Mouse (Mus musculus): Measurements from ENCODE around the gene Pmp22. TPM values are rescaled to one million over a fixed set of nuclear protein-coding genes. Genes with fewer than 3 reads are reported as not detected.
A peak's percentile ranks its signal among the peaks of the same experiment; 100 is the strongest.

The Pmp22 gene
- polyA plus RNA-seq, 1 experiment from 2014 or later = 24.3 TPM

GRCm38 (mm10) chr11:63129840-63130239 lies 1.1 kb downstream of the Pmp22 start:
- Histone ChIP-seq H3K27me3 (replicated peaks) (peaks cover 64% of the 10 kb centered on the region), H3K4me3 (no peak overlapping the region), H3K9me3 (no peaks in the 10 kb centered on the region), H3K27ac (no peak overlapping the region), H3K36me3 (replicated peaks) (no peaks in the 10 kb centered on the region), H3K9ac (no peak overlapping the region), H3K4me1 (peaks cover 31% of the 10 kb centered on the region), H3K4me2 (no peak overlapping the region)
- no peak for ATAC-seq (replicated peaks)
- 63% methylated on average over 12 of the region's 12 CpGs for WGBS

- peaks cover 69% of the 10 kb centered on the region for H3K27me3 ChIP-seq (replicated peaks)
Observed at GRCm38 (mm10) chr11:63130497-63130896, 1.7 kb downstream of the Pmp22 start.

GRCm38 (mm10) chr11:63131001-63131692 lies 2.4 kb downstream of the Pmp22 start:
- 5% methylated on average over 33 of the region's 33 CpGs for WGBS
- Histone ChIP-seq H3K4me3 (peak overlapping the region; percentile 46), H3K36me3 (replicated peaks) (no peaks in the 10 kb centered on the region), H3K9me3 (no peaks in the 10 kb centered on the region), H3K9ac (no peak overlapping the region), H3K4me2 (peak overlapping the region; percentile 93), H3K4me1 (peaks cover 31% of the 10 kb centered on the region), H3K27me3 (replicated peaks) (peaks cover 69% of the 10 kb centered on the region), H3K27ac (no peak overlapping the region)
- ATAC-seq (replicated peaks) = no peak

More at GRCm38 (mm10) chr11:63130497-63130896, 1.7 kb downstream of the Pmp22 start:
- no peaks in the 10 kb centered on the region for H3K9me3 ChIP-seq
- H3K27ac ChIP-seq = no peak overlapping the region
- H3K4me2 ChIP-seq = no peak overlapping the region
- no peaks in the 10 kb centered on the region for H3K36me3 ChIP-seq (replicated peaks)
- 54% methylated on average over 8 of the region's 8 CpGs for WGBS
- peaks cover 31% of the 10 kb centered on the region for H3K4me1 ChIP-seq
- no peak overlapping the region for H3K9ac ChIP-seq
- H3K4me3 ChIP-seq = no peak overlapping the region
- no peak for ATAC-seq (replicated peaks)

GRCm38 (mm10) chr11:63131693-63132040 lies 2.9 kb downstream of the Pmp22 start:
- no peak for ATAC-seq (replicated peaks)
- Histone ChIP-seq H3K9ac (no peak overlapping the region), H3K4me2 (peak overlapping the region; percentile 93), H3K4me3 (peak overlapping the region; percentile 46), H3K4me1 (peaks cover 31% of the 10 kb centered on the region), H3K9me3 (no peaks in the 10 kb centered on the region), H3K27ac (no peak overlapping the region), H3K27me3 (replicated peaks) (peaks cover 69% of the 10 kb centered on the region), H3K36me3 (replicated peaks) (no peaks in the 10 kb centered on the region)
- WGBS = 6% methylated on average over 11 of the region's 11 CpGs

- Histone ChIP-seq H3K4me1 (peaks cover 31% of the 10 kb centered on the region), H3K4me3 (peak overlapping the region; percentile 46), H3K27ac (peak overlapping the region; percentile 32; the same call in 1 of the 2 replicates), H3K36me3 (replicated peaks) (no peaks in the 10 kb centered on the region), H3K9ac (peak overlapping the region; percentile 46), H3K9me3 (no peaks in the 10 kb centered on the region), H3K4me2 (peak overlapping the region; percentile 93), H3K27me3 (replicated peaks) (peaks cover 69% of the 10 kb centered on the region)
- 0 out of 2 replicates have a peak, but pooled peaks have one; percentile 9 for ATAC-seq (replicated peaks)
- WGBS = 2% methylated on average over 11 of the region's 11 CpGs
Observed at GRCm38 (mm10) chr11:63132151-63132500, 3.3 kb downstream of the Pmp22 start.

GRCm38 (mm10) chr11:63132501-63133435 lies 4.0 kb downstream of the Pmp22 start:
- Histone ChIP-seq H3K9me3 (no peaks in the 10 kb centered on the region), H3K9ac (peak overlapping the region; percentile 46), H3K4me1 (peaks cover 31% of the 10 kb centered on the region), H3K27ac (peak overlapping the region; percentile 32; the same call in 1 of the 2 replicates), H3K36me3 (replicated peaks) (no peaks in the 10 kb centered on the region), H3K4me2 (peak overlapping the region; percentile 93), H3K4me3 (peak overlapping the region; percentile 46), H3K27me3 (replicated peaks) (peaks cover 69% of the 10 kb centered on the region)
- ATAC-seq (replicated peaks) = peak; percentile 46
- 2% methylated on average over 65 of the region's 66 CpGs for WGBS

- Histone ChIP-seq H3K4me2 (no peak overlapping the region), H3K4me3 (no peak overlapping the region; the same call in 1 of the 2 replicates), H3K9ac (no peak overlapping the region), H3K27me3 (replicated peaks) (peaks cover 62% of the 10 kb centered on the region), H3K9me3 (no peaks in the 10 kb centered on the region), H3K4me1 (peaks cover 31% of the 10 kb centered on the region), H3K27ac (no peak overlapping the region), H3K36me3 (replicated peaks) (no peaks in the 10 kb centered on the region)
- ATAC-seq (replicated peaks) = no peak
- WGBS = 78% methylated on average over 5 of the region's 5 CpGs
Observed at GRCm38 (mm10) chr11:63134021-63134420, 5.2 kb downstream of the Pmp22 start.

GRCm38 (mm10) chr11:63134742-63135482 lies 6.1 kb downstream of the Pmp22 start:
- H3K9me3 ChIP-seq = no peaks in the 10 kb centered on the region
- no peaks in the 10 kb centered on the region for H3K36me3 ChIP-seq (replicated peaks)
- peaks cover 53% of the 10 kb centered on the region for H3K27me3 ChIP-seq (replicated peaks)
- no peak overlapping the region for H3K4me3 ChIP-seq
- H3K4me1 ChIP-seq = peaks cover 31% of the 10 kb centered on the region
- no peak overlapping the region for H3K27ac ChIP-seq
- no peak for ATAC-seq (replicated peaks)
- no peak overlapping the region for H3K9ac ChIP-seq
- no peak overlapping the region for H3K4me2 ChIP-seq
- 71% methylated on average over 15 of the region's 15 CpGs for WGBS

GRCm38 (mm10) chr11:63135622-63136021 lies 6.8 kb downstream of the Pmp22 start:
- no peaks in the 10 kb centered on the region for H3K9me3 ChIP-seq
- peaks cover 46% of the 10 kb centered on the region for H3K27me3 ChIP-seq (replicated peaks)
- ATAC-seq (replicated peaks) = peak; percentile 71
- no peak overlapping the region for H3K9ac ChIP-seq
- no peaks in the 10 kb centered on the region for H3K36me3 ChIP-seq (replicated peaks)
- H3K4me1 ChIP-seq = peaks cover 27% of the 10 kb centered on the region
- no peak overlapping the region for H3K4me2 ChIP-seq
- H3K4me3 ChIP-seq = no peak overlapping the region
- WGBS = 2% methylated on average over 8 of the region's 8 CpGs
- no peak overlapping the region for H3K27ac ChIP-seq

- Histone ChIP-seq H3K36me3 (replicated peaks) (no peaks in the 10 kb centered on the region), H3K4me3 (no peak overlapping the region), H3K4me1 (peaks cover 22% of the 10 kb centered on the region), H3K27me3 (replicated peaks) (peaks cover 40% of the 10 kb centered on the region), H3K27ac (no peak overlapping the region), H3K9me3 (no peaks in the 10 kb centered on the region), H3K4me2 (no peak overlapping the region), H3K9ac (no peak overlapping the region)
- 81% methylated on average over 6 of the region's 6 CpGs for whole genome bisulfite sequencing
- no peak for ATAC-seq (replicated peaks)
Observed at GRCm38 (mm10) chr11:63136205-63136604, 7.4 kb downstream of the Pmp22 start.

GRCm38 (mm10) chr11:63136836-63137416 lies 8.1 kb downstream of the Pmp22 start:
- peaks cover 14% of the 10 kb centered on the region for H3K4me1 ChIP-seq
- H3K9me3 ChIP-seq = no peaks in the 10 kb centered on the region
- H3K27ac ChIP-seq = no peak overlapping the region
- H3K27me3 ChIP-seq (replicated peaks) = peaks cover 33% of the 10 kb centered on the region
- H3K36me3 ChIP-seq (replicated peaks) = no peaks in the 10 kb centered on the region
- H3K4me2 ChIP-seq = no peak overlapping the region
- 58% methylated on average over 4 of the region's 4 CpGs for WGBS
- no peak for ATAC-seq (replicated peaks)
- no peak overlapping the region for H3K9ac ChIP-seq
- H3K4me3 ChIP-seq = no peak overlapping the region

GRCm38 (mm10) chr11:63138739-63139138 lies 10.0 kb downstream of the Pmp22 start:
- ATAC-seq (replicated peaks) = no peak
- Histone ChIP-seq H3K27me3 (replicated peaks) (peaks cover 16% of the 10 kb centered on the region), H3K9me3 (no peaks in the 10 kb centered on the region), H3K4me2 (no peak overlapping the region), H3K4me1 (no peaks in the 10 kb centered on the region), H3K4me3 (no peak overlapping the region), H3K36me3 (replicated peaks) (no peaks in the 10 kb centered on the region), H3K9ac (no peak overlapping the region), H3K27ac (no peak overlapping the region)
- WGBS = 66% methylated on average over 3 of the region's 3 CpGs

All from midbrain, embryonic 15.5 days (tissue).